Mouse (Mus musculus) neural tube, embryonic 11.5 days (tissue): ENCODE measurements at regions not wholly inside any gene's neighbourhood (a gene's known extent, or its start where the extent isn't known, plus 50 kb on each side); places are given as distances from the start of the nearest gene placed in this dataset.

Source experiments
- ATAC-seq: fragments of 200-750 bp; cut with Nextera tagmentation; 2 replicates; pipeline ENCODE4 v1.8.0; 2017; ENCODE audit warnings: moderate number of reproducible peaks, mild to moderate bottlenecking, moderate TSS enrichment, moderate library complexity; ENCODE audit not compliant: insufficient read depth, low FRiP score, low TSS enrichment
- DNase-seq: peaks from one replicate; pipeline ENCODE4 v3.0.0-alpha.2; 2015; ENCODE audit warnings: low spot score
- H3K27ac ChIP-seq: fragments of 300-500 bp; sonication (generic); 2 replicates; pipeline ENCODE4 v1.5.1; 2014; ENCODE audit warnings: low read depth, mild to moderate bottlenecking, low read length
- H3K27me3 ChIP-seq: fragments of 300-500 bp; sonication (generic); 2 replicates; pipeline ENCODE4 v1.6.1; 2014; ENCODE audit warnings: mild to moderate bottlenecking, low read length, mixed read lengths; ENCODE audit not compliant: control insufficient read depth, insufficient read depth
- H3K36me3 ChIP-seq: fragments of 300-500 bp; sonication (generic); 2 replicates; pipeline ENCODE4 v1.6.1; 2014; ENCODE audit warnings: mild to moderate bottlenecking, low read length, moderate library complexity, mixed read lengths; ENCODE audit not compliant: control insufficient read depth, insufficient read depth
- H3K4me1 ChIP-seq: fragments of 300-500 bp; sonication (generic); 2 replicates; pipeline ENCODE4 v1.6.1; 2014; ENCODE audit warnings: low read length, mixed read lengths; ENCODE audit not compliant: control insufficient read depth, insufficient read depth
- H3K4me2 ChIP-seq: fragments of 300-500 bp; sonication (generic); 2 replicates; pipeline ENCODE4 v1.6.1; 2014; ENCODE audit warnings: low read depth, mild to moderate bottlenecking, moderate library complexity
- H3K4me3 ChIP-seq: fragments of 300-500 bp; sonication (generic); 2 replicates; pipeline ENCODE4 v1.5.1; 2014; ENCODE audit warnings: low read depth, low read length
- H3K9ac ChIP-seq: fragments of 300-500 bp; sonication (generic); 2 replicates; pipeline ENCODE4 v1.6.1; 2014; ENCODE audit warnings: mild to moderate bottlenecking, low read length
- H3K9me3 ChIP-seq: fragments of 300-500 bp; sonication (generic); 2 replicates; pipeline ENCODE4 v1.6.1; 2016; ENCODE audit warnings: low read length; ENCODE audit not compliant: control insufficient read depth
- WGBS: fragments of 180-500 bp; shearing (Covaris S2); extraction: QIAGEN DNeasy Blood & Tissue Kit; methylation state at CpG from one replicate; pipeline ENCODE4 v1.1.7; 2014; 5-methylcytosine and 5-hydroxymethylcytosine counted together

DNA sequence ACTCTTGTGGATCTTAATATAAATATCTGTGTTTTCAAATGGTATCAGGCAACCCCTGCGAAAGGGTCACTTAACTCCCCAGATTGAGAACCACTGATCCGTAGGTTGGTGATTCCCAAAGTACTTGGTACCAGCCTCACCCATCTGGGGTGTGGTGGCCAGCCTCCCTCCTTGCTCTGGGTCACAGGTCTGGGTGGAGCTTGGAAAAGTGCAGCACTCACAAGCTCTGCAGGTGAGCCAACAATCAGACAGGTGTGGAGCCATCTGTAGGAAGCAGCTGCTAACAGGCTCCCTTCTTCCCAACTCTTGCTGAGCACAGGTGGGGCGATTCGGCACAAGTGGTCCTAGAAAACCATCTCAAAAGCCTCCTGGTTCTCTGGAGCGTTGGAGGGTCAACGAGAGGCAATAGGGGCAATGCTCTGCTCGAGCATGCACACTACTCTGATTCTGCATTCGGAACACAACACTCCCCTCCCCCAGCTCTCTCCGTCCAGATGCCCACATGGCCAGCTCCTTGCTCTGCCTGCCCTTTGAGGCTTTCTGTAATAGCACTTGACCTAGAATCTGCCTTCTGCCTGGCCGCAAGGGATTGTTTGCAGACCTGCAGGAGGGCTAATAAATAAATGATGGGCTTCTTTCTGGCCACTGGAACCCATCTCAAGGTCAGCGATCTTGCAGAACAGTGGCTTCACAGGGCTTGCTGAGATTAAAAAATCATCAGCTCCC, 58.2 kb upstream of the Glce start:
- peaks cover 13% of the 10 kb centered on the region for H3K4me1 ChIP-seq
- DNase-seq (peak; percentile 50), ATAC-seq (no peak)
- H3K9me3 ChIP-seq, result no peaks in the 10 kb centered on the region
- H3K36me3 ChIP-seq, result no peaks in the 10 kb centered on the region
- 0 out of 2 replicates have a peak overlapping the region, but pooled peaks have one; percentile 6 for H3K4me2 ChIP-seq
- H3K27me3 ChIP-seq, result no peaks in the 10 kb centered on the region
- no peak overlapping the region for H3K4me3 ChIP-seq
- H3K9ac ChIP-seq, result no peak overlapping the region
- peak overlapping the region; percentile 40; the same call in 1 of the 2 replicates for H3K27ac ChIP-seq
- 45% methylated on average over 11 of the region's 11 CpGs for WGBS

GRCm38 (mm10) chr9:62174651-62175050, 52.2 kb upstream of the Glce start:
- ATAC-seq (no peak), DNase-seq (no peak)
- H3K27me3 ChIP-seq, result no peaks in the 10 kb centered on the region
- H3K4me1 ChIP-seq, result no peaks in the 10 kb centered on the region
- no peak overlapping the region for H3K4me2 ChIP-seq
- WGBS, result 95% methylated on average over 7 of the region's 7 CpGs
- no peak overlapping the region for H3K4me3 ChIP-seq
- H3K27ac ChIP-seq, result no peak overlapping the region
- H3K9me3 ChIP-seq, result no peaks in the 10 kb centered on the region
- H3K9ac ChIP-seq, result no peak overlapping the region
- H3K36me3 ChIP-seq, result no peaks in the 10 kb centered on the region
